10 mouse cellular contexts compared by ENCODE assay signal in the genomic region with DNA sequence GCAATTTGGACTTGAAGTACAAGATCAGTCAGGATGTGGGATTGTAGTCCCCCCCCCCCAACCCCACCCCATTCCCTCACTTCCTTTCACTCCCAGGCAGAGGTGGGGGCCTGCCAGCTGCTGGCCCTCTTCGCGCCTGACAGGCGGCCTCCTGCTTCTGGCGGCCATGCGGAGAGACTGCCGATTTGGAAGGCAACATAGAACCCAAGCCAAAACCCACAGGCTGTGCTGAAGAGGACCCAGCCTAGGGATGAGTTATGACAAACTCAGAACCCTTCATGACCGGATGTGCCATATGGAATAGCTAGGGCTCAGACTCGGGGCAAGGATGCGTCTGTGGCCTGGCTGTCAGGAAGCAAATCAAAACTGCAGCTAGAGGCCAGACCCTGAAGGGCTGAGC.
DNase-seq lines count a peak whose midpoint lies in the region; ATAC-seq and TF ChIP-seq lines count a peak whose summit lies in the region.
"Had no signal": no experiment of that assay in that cellular context is flagged by ENCODE, and none has a peak within 500 bp of the region (broad histone marks: within the 10 kb centered on the region; RNA-seq: fewer than 3 reads in every experiment).

No protein-coding gene starts in this region.

- H3K27ac ChIP-seq in intestine, embryonic 14.5 days (ENCODE audit: low read depth) = no peak overlapping the region
- H3K27ac ChIP-seq in intestine, postnatal 0 days (ENCODE audit: low read depth, low read length) = no peak overlapping the region
- H3K27ac ChIP-seq in embryonic facial prominence, embryonic 12.5 days = peak overlapping the region; percentile 74; the same call in 1 of the 2 replicates
- no peak overlapping the region for H3K27ac ChIP-seq in kidney, postnatal 0 days

- ATAC-seq in intestine, embryonic 14.5 days (replicated peaks; ENCODE audit: low FRiP score, low TSS enrichment, low read depth) = 0 out of 2 replicates have a peak, but pooled peaks have one; percentile 30
- ATAC-seq in intestine, postnatal 0 days = no peak; the same call in 1 of the 2 replicates
- no peak for ATAC-seq in embryonic facial prominence, embryonic 12.5 days (ENCODE audit: insufficient number of reproducible peaks, insufficient read depth, low FRiP score, low TSS enrichment)
- ATAC-seq in kidney, postnatal 0 days (replicated peaks; ENCODE audit: low FRiP score, low read depth) = no peak; the same call in 1 of the 2 replicates

- no peaks in the 10 kb centered on the region for H3K4me1 ChIP-seq in intestine, embryonic 14.5 days (replicated peaks; ENCODE audit: control insufficient read depth, insufficient read depth, low read length)
- H3K4me1 ChIP-seq in intestine, postnatal 0 days (replicated peaks; ENCODE audit: control insufficient read depth, insufficient read depth, low read length) = no peaks in the 10 kb centered on the region
- H3K4me1 ChIP-seq in embryonic facial prominence, embryonic 12.5 days = peaks cover 23% of the 10 kb centered on the region
- no peaks in the 10 kb centered on the region for H3K4me1 ChIP-seq in kidney, postnatal 0 days (replicated peaks; ENCODE audit: insufficient read depth, low read length)

- intact Hi-C loops in left cerebral cortex, postnatal 36 days (cut with DNase I) = no loop called here

- H3K9me3 ChIP-seq in intestine, embryonic 14.5 days (ENCODE audit: control insufficient read depth, low read length) = no peaks in the 10 kb centered on the region
- H3K9me3 ChIP-seq in intestine, postnatal 0 days (ENCODE audit: control insufficient read depth) = no peaks in the 10 kb centered on the region
- no peaks in the 10 kb centered on the region for H3K9me3 ChIP-seq in embryonic facial prominence, embryonic 12.5 days
- no peaks in the 10 kb centered on the region for H3K9me3 ChIP-seq in kidney, postnatal 0 days (replicated peaks; ENCODE audit: low read length)

- WGBS in intestine, embryonic 14.5 days = 53% methylated on average over 9 of the region's 9 CpGs
- WGBS in intestine, postnatal 0 days = 63% methylated on average over 9 of the region's 9 CpGs
- 74% methylated on average over 9 of the region's 9 CpGs for WGBS in embryonic facial prominence, embryonic 12.5 days
- 36% methylated on average over 9 of the region's 9 CpGs for WGBS in kidney, postnatal 0 days

- peak; percentile 23 to 42 for DNase-seq in adrenal gland, postnatal 36 days
- DNase-seq in adrenal gland, postnatal 4 days (ENCODE audit: low spot score in 2 of 2) = no peak
- no peak for DNase-seq in intestine, embryonic 14.5 days (ENCODE audit: low spot score)
- peak; percentile 48 for DNase-seq in kidney, postnatal 0 days (ENCODE audit: low spot score)
- DNase-seq in left cerebral cortex, postnatal 36 days (ENCODE audit: low spot score in 2 of 2) = no peak
- DNase-seq in embryo, embryonic 9.5 days (ENCODE audit: extremely low spot score) = no peak
- DNase-seq: B cell, adult 2 months; cerebellum, adult 9-11 months had no signal

- H3K4me2 ChIP-seq in intestine, embryonic 14.5 days (ENCODE audit: low read length) = no peak overlapping the region
- no peak overlapping the region for H3K4me2 ChIP-seq in intestine, postnatal 0 days (replicated peaks; ENCODE audit: low read depth)
- H3K4me2 ChIP-seq in embryonic facial prominence, embryonic 12.5 days (replicated peaks) = no peak overlapping the region
- no peak overlapping the region for H3K4me2 ChIP-seq in kidney, postnatal 0 days (ENCODE audit: low read length)

- no peaks in the 10 kb centered on the region for H3K27me3 ChIP-seq in intestine, embryonic 14.5 days (replicated peaks; ENCODE audit: control insufficient read depth, insufficient read depth, low read length)
- H3K27me3 ChIP-seq in intestine, postnatal 0 days (replicated peaks; ENCODE audit: control insufficient read depth, insufficient read depth, low read length) = no peaks in the 10 kb centered on the region
- no peaks in the 10 kb centered on the region for H3K27me3 ChIP-seq in embryonic facial prominence, embryonic 12.5 days
- H3K27me3 ChIP-seq in kidney, postnatal 0 days (ENCODE audit: insufficient read depth, low read length) = no peaks in the 10 kb centered on the region

- no peaks in the 10 kb centered on the region for H3K36me3 ChIP-seq in intestine, embryonic 14.5 days (ENCODE audit: control insufficient read depth, insufficient read depth, low read length)
- H3K36me3 ChIP-seq in intestine, postnatal 0 days (ENCODE audit: control insufficient read depth, insufficient read depth) = no peaks in the 10 kb centered on the region
- H3K36me3 ChIP-seq in embryonic facial prominence, embryonic 12.5 days = no peaks in the 10 kb centered on the region
- no peaks in the 10 kb centered on the region for H3K36me3 ChIP-seq in kidney, postnatal 0 days (ENCODE audit: insufficient read depth, low read length)

- H3K9ac ChIP-seq in intestine, embryonic 14.5 days (ENCODE audit: low read length) = no peak overlapping the region
- no peak overlapping the region for H3K9ac ChIP-seq in intestine, postnatal 0 days (ENCODE audit: low read depth, low read length)
- no peak overlapping the region for H3K9ac ChIP-seq in embryonic facial prominence, embryonic 12.5 days
- no peak overlapping the region for H3K9ac ChIP-seq in kidney, postnatal 0 days (ENCODE audit: low read depth, low read length)

- no peak overlapping the region for H3K4me3 ChIP-seq in intestine, embryonic 14.5 days (ENCODE audit: low read depth, low read length)
- no peak overlapping the region for H3K4me3 ChIP-seq in intestine, postnatal 0 days (ENCODE audit: low read depth, low read length)
- no peak overlapping the region for H3K4me3 ChIP-seq in embryonic facial prominence, embryonic 12.5 days
- H3K4me3 ChIP-seq in kidney, postnatal 0 days (replicated peaks; ENCODE audit: low read depth, low read length) = no peak overlapping the region

- TF ChIP-seq CTCF in intestine, postnatal 0 days (IDR thresholded peaks at IDR 0.05; ENCODE audit: low read depth) = no peak
- no peak for TF ChIP-seq CTCF in kidney, postnatal 0 days (IDR thresholded peaks at IDR 0.05; ENCODE audit: low read depth)

Comparison
In these comparisons a context has a peak if more than half of its experiments do, and no peak if none do; other contexts are left out.
1. DNase-seq: peak in adrenal gland, postnatal 36 days (2 of 2) and kidney, postnatal 0 days (single experiment); none in adrenal gland, postnatal 4 days (0 of 2), intestine, embryonic 14.5 days (single experiment), left cerebral cortex, postnatal 36 days (0 of 2) and embryo, embryonic 9.5 days (single experiment).